Mouse (Mus musculus) lung, postnatal 0 days (tissue): Measurements from ENCODE around the gene D6Ertd527e.

Experiments used
- CTCF ChIP-seq: IDR thresholded peaks from 2 replicates; pipeline ENCODE4 v1.5.1; 2016; ENCODE audit warnings: antibody characterized with exemption, mild to moderate bottlenecking
- EP300 ChIP-seq: IDR thresholded peaks from 2 replicates; pipeline ENCODE4 v1.6.1; 2016; ENCODE audit warnings: antibody characterized with exemption, mild to moderate bottlenecking, control low read depth

- TF ChIP-seq CTCF (no peak), EP300 (no peak)
Measured at GRCm38 (mm10) chr6:87085026-87085425, 19.5 kb upstream of the D6Ertd527e start.
